Mouse (Mus musculus): ENCODE measurements around the gene Sh3kbp1. TPM values are rescaled to one million over a fixed set of nuclear protein-coding genes. Genes with fewer than 3 reads are reported as not detected.
A peak's percentile ranks its signal among the peaks of the same experiment; 100 is the strongest.

Sh3kbp1 gene
- polyA plus RNA-seq, 1 experiment from 2014 or later: 33.5 TPM

GRCm38 (mm10) chrX:159775042-159775441, 148.0 kb downstream of the Sh3kbp1 start:
- no peak overlapping the region for H3K9ac ChIP-seq (ENCODE audit: low read length)
- no peak for ATAC-seq (ENCODE audit: low read depth)
- WGBS: 87% methylated on average over 4 of the region's 4 CpGs

GRCm38 (mm10) chrX:159778787-159779186, 151.7 kb downstream of the Sh3kbp1 start:
- Histone ChIP-seq H3K27me3 (ENCODE audit: control insufficient read depth, insufficient read depth, low read depth, low read length) (no peaks in the 10 kb centered on the region; the same call in none of the 2 replicates), H3K4me2 (ENCODE audit: low read depth, low read length) (no peak overlapping the region), H3K9ac (ENCODE audit: low read length) (no peak overlapping the region), H3K4me3 (ENCODE audit: low read length) (no peak overlapping the region), H3K4me1 (replicated peaks; ENCODE audit: control insufficient read depth, insufficient read depth, low read length) (no peaks in the 10 kb centered on the region), H3K36me3 (ENCODE audit: control insufficient read depth, insufficient read depth, low read length) (no peaks in the 10 kb centered on the region), H3K27ac (ENCODE audit: low read length) (no peak overlapping the region), H3K9me3 (ENCODE audit: control insufficient read depth, low read length) (no peaks in the 10 kb centered on the region)
- ATAC-seq (ENCODE audit: low read depth): no peak
- WGBS: 90% methylated on average over 1 of the region's 1 CpGs

More at GRCm38 (mm10) chrX:159775042-159775441, 148.0 kb downstream of the Sh3kbp1 start:
- no peak overlapping the region for H3K4me2 ChIP-seq (ENCODE audit: low read depth, low read length)
- H3K27ac ChIP-seq (ENCODE audit: low read length): no peak overlapping the region
- no peaks in the 10 kb centered on the region for H3K36me3 ChIP-seq (ENCODE audit: control insufficient read depth, insufficient read depth, low read length)
- H3K4me1 ChIP-seq (replicated peaks; ENCODE audit: control insufficient read depth, insufficient read depth, low read length): no peaks in the 10 kb centered on the region
- H3K4me3 ChIP-seq (ENCODE audit: low read length): no peak overlapping the region
- H3K9me3 ChIP-seq (ENCODE audit: control insufficient read depth, low read length): no peaks in the 10 kb centered on the region
- no peaks in the 10 kb centered on the region; the same call in none of the 2 replicates for H3K27me3 ChIP-seq (ENCODE audit: control insufficient read depth, insufficient read depth, low read depth, low read length)

- Histone ChIP-seq H3K4me2 (ENCODE audit: low read depth, low read length) (no peak overlapping the region), H3K36me3 (ENCODE audit: control insufficient read depth, insufficient read depth, low read length) (no peaks in the 10 kb centered on the region), H3K9me3 (ENCODE audit: control insufficient read depth, low read length) (no peaks in the 10 kb centered on the region), H3K27me3 (ENCODE audit: control insufficient read depth, insufficient read depth, low read depth, low read length) (no peaks in the 10 kb centered on the region; the same call in 1 of the 2 replicates), H3K4me1 (replicated peaks; ENCODE audit: control insufficient read depth, insufficient read depth, low read length) (no peaks in the 10 kb centered on the region), H3K4me3 (ENCODE audit: low read length) (no peak overlapping the region), H3K27ac (ENCODE audit: low read length) (no peak overlapping the region), H3K9ac (ENCODE audit: low read length) (no peak overlapping the region)
- no peak for ATAC-seq (ENCODE audit: low read depth)
- WGBS: 39% methylated on average over 3 of the region's 3 CpGs
Observed at GRCm38 (mm10) chrX:159790516-159790915, 163.4 kb downstream of the Sh3kbp1 start.

GRCm38 (mm10) chrX:159795603-159796002, 168.5 kb downstream of the Sh3kbp1 start:
- Histone ChIP-seq H3K4me3 (ENCODE audit: low read length) (no peak overlapping the region), H3K4me1 (replicated peaks; ENCODE audit: control insufficient read depth, insufficient read depth, low read length) (no peaks in the 10 kb centered on the region), H3K9me3 (ENCODE audit: control insufficient read depth, low read length) (no peaks in the 10 kb centered on the region), H3K27me3 (ENCODE audit: control insufficient read depth, insufficient read depth, low read depth, low read length) (no peaks in the 10 kb centered on the region; the same call in none of the 2 replicates), H3K9ac (ENCODE audit: low read length) (no peak overlapping the region), H3K27ac (ENCODE audit: low read length) (no peak overlapping the region), H3K36me3 (ENCODE audit: control insufficient read depth, insufficient read depth, low read length) (no peaks in the 10 kb centered on the region), H3K4me2 (ENCODE audit: low read depth, low read length) (no peak overlapping the region)
- 45% methylated on average over 2 of the region's 2 CpGs for WGBS
- no peak for ATAC-seq (ENCODE audit: low read depth)

- Histone ChIP-seq H3K9me3 (ENCODE audit: control insufficient read depth, low read length) (no peaks in the 10 kb centered on the region), H3K9ac (ENCODE audit: low read length) (no peak overlapping the region), H3K27me3 (ENCODE audit: control insufficient read depth, insufficient read depth, low read depth, low read length) (no peaks in the 10 kb centered on the region; the same call in 1 of the 2 replicates), H3K36me3 (ENCODE audit: control insufficient read depth, insufficient read depth, low read length) (no peaks in the 10 kb centered on the region), H3K4me3 (ENCODE audit: low read length) (no peak overlapping the region), H3K4me2 (ENCODE audit: low read depth, low read length) (no peak overlapping the region), H3K4me1 (replicated peaks; ENCODE audit: control insufficient read depth, insufficient read depth, low read length) (no peaks in the 10 kb centered on the region), H3K27ac (ENCODE audit: low read length) (no peak overlapping the region)
- 62% methylated on average over 1 of the region's 1 CpGs for WGBS
- ATAC-seq (ENCODE audit: low read depth): no peak
Observed at GRCm38 (mm10) chrX:159804371-159804770, 177.3 kb downstream of the Sh3kbp1 start.

GRCm38 (mm10) chrX:159809510-159809909, 182.4 kb downstream of the Sh3kbp1 start:
- no peak overlapping the region for H3K9ac ChIP-seq (ENCODE audit: low read length)
- H3K4me1 ChIP-seq (replicated peaks; ENCODE audit: control insufficient read depth, insufficient read depth, low read length): no peaks in the 10 kb centered on the region
- H3K27me3 ChIP-seq (ENCODE audit: control insufficient read depth, insufficient read depth, low read depth, low read length): no peaks in the 10 kb centered on the region
- H3K4me2 ChIP-seq (ENCODE audit: low read depth, low read length): no peak overlapping the region
- H3K27ac ChIP-seq (ENCODE audit: low read length): no peak overlapping the region
- no peaks in the 10 kb centered on the region for H3K36me3 ChIP-seq (ENCODE audit: control insufficient read depth, insufficient read depth, low read length)
- H3K9me3 ChIP-seq (ENCODE audit: control insufficient read depth, low read length): no peaks in the 10 kb centered on the region
- no peak for ATAC-seq (ENCODE audit: low read depth)
- H3K4me3 ChIP-seq (ENCODE audit: low read length): no peak overlapping the region
- 79% methylated on average over 6 of the region's 6 CpGs for WGBS

GRCm38 (mm10) chrX:159810469-159810868, 183.4 kb downstream of the Sh3kbp1 start:
- Histone ChIP-seq H3K36me3 (ENCODE audit: control insufficient read depth, insufficient read depth, low read length) (no peaks in the 10 kb centered on the region), H3K4me3 (ENCODE audit: low read length) (no peak overlapping the region), H3K27ac (ENCODE audit: low read length) (no peak overlapping the region), H3K4me1 (replicated peaks; ENCODE audit: control insufficient read depth, insufficient read depth, low read length) (no peaks in the 10 kb centered on the region), H3K9ac (ENCODE audit: low read length) (no peak overlapping the region), H3K27me3 (ENCODE audit: control insufficient read depth, insufficient read depth, low read depth, low read length) (no peaks in the 10 kb centered on the region), H3K4me2 (ENCODE audit: low read depth, low read length) (no peak overlapping the region), H3K9me3 (ENCODE audit: control insufficient read depth, low read length) (no peaks in the 10 kb centered on the region)
- 68% methylated on average over 3 of the region's 3 CpGs for WGBS
- ATAC-seq (ENCODE audit: low read depth): no peak

GRCm38 (mm10) chrX:159817508-159817907, 190.4 kb downstream of the Sh3kbp1 start:
- Histone ChIP-seq H3K4me1 (replicated peaks; ENCODE audit: control insufficient read depth, insufficient read depth, low read length) (no peaks in the 10 kb centered on the region), H3K4me3 (ENCODE audit: low read length) (no peak overlapping the region), H3K27ac (ENCODE audit: low read length) (no peak overlapping the region), H3K27me3 (ENCODE audit: control insufficient read depth, insufficient read depth, low read depth, low read length) (no peaks in the 10 kb centered on the region), H3K4me2 (ENCODE audit: low read depth, low read length) (no peak overlapping the region), H3K9me3 (ENCODE audit: control insufficient read depth, low read length) (no peaks in the 10 kb centered on the region), H3K36me3 (ENCODE audit: control insufficient read depth, insufficient read depth, low read length) (no peaks in the 10 kb centered on the region), H3K9ac (ENCODE audit: low read length) (no peak overlapping the region)
- 89% methylated on average over 2 of the region's 2 CpGs for WGBS
- no peak for ATAC-seq (ENCODE audit: low read depth)

GRCm38 (mm10) chrX:159828135-159828534, 201.1 kb downstream of the Sh3kbp1 start:
- Histone ChIP-seq H3K4me1 (replicated peaks; ENCODE audit: control insufficient read depth, insufficient read depth, low read length) (0 out of 2 replicates have a peak, but pooled peaks cover 3% of the 10 kb centered on the region), H3K9me3 (ENCODE audit: control insufficient read depth, low read length) (no peaks in the 10 kb centered on the region), H3K4me3 (ENCODE audit: low read length) (no peak overlapping the region), H3K36me3 (ENCODE audit: control insufficient read depth, insufficient read depth, low read length) (no peaks in the 10 kb centered on the region), H3K4me2 (ENCODE audit: low read depth, low read length) (no peak overlapping the region), H3K27me3 (ENCODE audit: control insufficient read depth, insufficient read depth, low read depth, low read length) (no peaks in the 10 kb centered on the region), H3K27ac (ENCODE audit: low read length) (no peak overlapping the region), H3K9ac (ENCODE audit: low read length) (no peak overlapping the region)
- WGBS: 46% methylated on average over 5 of the region's 5 CpGs
- ATAC-seq (ENCODE audit: low read depth): peak; percentile 47; the same call in 1 of the 2 replicates

All from lung, embryonic 16.5 days (tissue).